Mouse (Mus musculus) embryonic facial prominence, embryonic 15.5 days (tissue): Measurements from ENCODE around the gene Cnr2. TPM values are rescaled to one million over a fixed set of nuclear protein-coding genes. Genes with fewer than 3 reads are reported as not detected.

Source experiments
- ATAC-seq: fragments of 200-750 bp; cut with Nextera tagmentation; 2 replicates; pipeline ENCODE4 v1.8.0; 2017; ENCODE audit warnings: low read depth, moderate TSS enrichment; ENCODE audit not compliant: insufficient number of reproducible peaks, low FRiP score, low TSS enrichment
- H3K27ac ChIP-seq: fragments of 300-500 bp; sonication (generic); replicated peaks from 2 replicates; pipeline ENCODE4 v1.5.1; 2015; ENCODE audit warnings: mild to moderate bottlenecking, inconsistent platforms
- H3K27me3 ChIP-seq: fragments of 300-500 bp; sonication (generic); 2 replicates; pipeline ENCODE4 v1.6.1; 2015; ENCODE audit warnings: inconsistent platforms
- H3K36me3 ChIP-seq: fragments of 300-500 bp; sonication (generic); 2 replicates; pipeline ENCODE4 v1.6.1; 2015; ENCODE audit warnings: mild to moderate bottlenecking, inconsistent platforms
- H3K4me1 ChIP-seq: fragments of 300-500 bp; sonication (generic); 2 replicates; pipeline ENCODE4 v1.6.1; 2015; ENCODE audit warnings: inconsistent platforms
- H3K4me2 ChIP-seq: fragments of 300-500 bp; sonication (generic); replicated peaks from 2 replicates; pipeline ENCODE4 v1.6.1; 2015; ENCODE audit warnings: mild to moderate bottlenecking, inconsistent platforms
- H3K4me3 ChIP-seq: fragments of 300-500 bp; sonication (generic); replicated peaks from 2 replicates; pipeline ENCODE4 v1.5.1; 2015; ENCODE audit warnings: mild to moderate bottlenecking, inconsistent platforms
- H3K9ac ChIP-seq: fragments of 300-500 bp; sonication (generic); 2 replicates; pipeline ENCODE4 v1.6.1; 2015; ENCODE audit warnings: inconsistent platforms
- H3K9me3 ChIP-seq: fragments of 300-500 bp; sonication (generic); replicated peaks from 2 replicates; pipeline ENCODE4 v1.6.1; 2016; ENCODE audit warnings: inconsistent platforms
- whole genome bisulfite sequencing: fragments of 180-500 bp; shearing (Covaris S2); methylation state at CpG from one replicate; pipeline ENCODE4 v1.1.7; 2015; 5-methylcytosine and 5-hydroxymethylcytosine counted together
- polyA plus RNA-seq: library from polyadenylated mRNA; unstranded; fragments of >200 nt; fragmentation: Nextera tagmentation; extraction: Ambion mirVana; gene quantifications from 2 replicates; pipeline ENCODE4 v1.2.1, GENCODE M21; 2015

The Cnr2 gene
- polyA plus RNA-seq, 1 experiment from 2014 or later = 0.85 TPM

DNA sequence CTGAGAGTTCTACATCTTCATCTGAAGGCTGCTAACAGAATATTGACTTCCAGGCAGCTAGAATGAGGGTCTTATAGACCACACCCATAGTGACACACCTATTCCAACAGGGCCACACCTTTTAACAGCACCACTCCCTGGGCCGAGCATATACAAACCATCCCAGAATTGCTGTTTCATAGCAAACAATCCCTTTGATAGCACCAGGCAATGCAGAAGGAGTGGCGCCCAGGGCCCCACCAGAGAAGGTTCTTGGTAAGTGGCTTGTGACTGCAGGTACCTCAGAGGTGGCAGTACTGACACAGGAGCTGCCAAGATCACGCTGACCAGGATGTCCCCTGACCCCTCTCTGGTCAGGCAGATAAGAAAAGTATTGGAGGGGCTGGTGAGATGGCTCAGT lies 58.0 kb downstream of the Cnr2 start:
- Histone ChIP-seq H3K27me3 (no peaks in the 10 kb centered on the region), H3K4me3 (no peak overlapping the region), H3K36me3 (peaks cover 57% of the 10 kb centered on the region), H3K4me1 (peaks cover 5% of the 10 kb centered on the region), H3K9ac (no peak overlapping the region), H3K9me3 (0 out of 2 replicates have a peak, but pooled peaks cover 4% of the 10 kb centered on the region), H3K4me2 (no peak overlapping the region), H3K27ac (no peak overlapping the region)
- WGBS = 82% methylated on average over 3 of the region's 3 CpGs
- ATAC-seq = no peak

DNA sequence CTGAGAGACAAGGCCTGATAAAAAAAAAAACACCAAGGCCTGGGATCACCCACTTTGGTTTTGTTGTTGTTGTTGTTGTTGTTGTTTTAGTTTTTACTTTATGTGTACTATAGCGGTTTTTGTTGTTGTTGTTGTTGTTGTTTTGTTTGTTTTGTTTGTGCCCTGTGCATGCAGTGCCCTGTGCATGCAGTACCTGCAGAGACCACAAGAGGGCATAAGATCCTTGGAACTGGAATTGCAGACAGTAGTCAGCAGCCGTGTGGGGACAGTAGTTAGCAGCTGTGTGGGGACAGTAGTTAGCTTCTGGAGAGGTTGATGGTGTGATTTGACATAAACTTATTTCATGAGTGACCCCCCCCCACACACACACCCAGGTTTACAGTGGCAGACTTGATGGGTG lies 59.0 kb downstream of the Cnr2 start:
- H3K27me3 ChIP-seq = no peaks in the 10 kb centered on the region
- no peak overlapping the region for H3K4me3 ChIP-seq
- peaks cover 63% of the 10 kb centered on the region for H3K36me3 ChIP-seq
- 11% methylated on average over 2 of the region's 2 CpGs for WGBS
- no peak overlapping the region for H3K9ac ChIP-seq
- H3K4me1 ChIP-seq = no peaks in the 10 kb centered on the region
- no peak overlapping the region for H3K27ac ChIP-seq
- ATAC-seq = no peak
- 0 out of 2 replicates have a peak, but pooled peaks cover 4% of the 10 kb centered on the region for H3K9me3 ChIP-seq
- no peak overlapping the region for H3K4me2 ChIP-seq

DNA sequence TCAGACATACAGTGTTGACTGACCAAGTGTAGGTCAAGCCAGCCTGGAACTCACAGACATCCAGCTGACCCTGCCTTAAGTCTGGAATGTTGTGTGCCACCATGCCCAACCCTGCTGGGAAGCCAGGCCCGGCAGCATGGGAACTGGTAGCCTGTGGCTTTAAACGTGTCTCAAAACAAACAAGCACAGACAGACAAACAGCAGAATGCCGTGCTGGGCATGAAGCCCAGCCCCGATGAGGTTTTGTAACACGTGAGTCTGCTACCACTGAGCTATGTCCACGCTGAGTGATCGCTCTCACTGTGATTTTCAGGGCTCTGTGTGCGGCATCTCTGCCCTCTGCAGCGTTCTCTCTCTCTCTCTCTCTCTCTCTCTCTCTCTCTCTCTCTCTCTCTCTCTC lies 60.7 kb downstream of the Cnr2 start:
- no peak for ATAC-seq
- WGBS = 89% methylated on average over 9 of the region's 9 CpGs
- Histone ChIP-seq H3K4me2 (no peak overlapping the region), H3K4me3 (no peak overlapping the region), H3K9me3 (0 out of 2 replicates have a peak, but pooled peaks cover 3% of the 10 kb centered on the region), H3K27ac (no peak overlapping the region), H3K36me3 (peaks cover 79% of the 10 kb centered on the region), H3K9ac (no peak overlapping the region), H3K27me3 (no peaks in the 10 kb centered on the region), H3K4me1 (no peaks in the 10 kb centered on the region)

DNA sequence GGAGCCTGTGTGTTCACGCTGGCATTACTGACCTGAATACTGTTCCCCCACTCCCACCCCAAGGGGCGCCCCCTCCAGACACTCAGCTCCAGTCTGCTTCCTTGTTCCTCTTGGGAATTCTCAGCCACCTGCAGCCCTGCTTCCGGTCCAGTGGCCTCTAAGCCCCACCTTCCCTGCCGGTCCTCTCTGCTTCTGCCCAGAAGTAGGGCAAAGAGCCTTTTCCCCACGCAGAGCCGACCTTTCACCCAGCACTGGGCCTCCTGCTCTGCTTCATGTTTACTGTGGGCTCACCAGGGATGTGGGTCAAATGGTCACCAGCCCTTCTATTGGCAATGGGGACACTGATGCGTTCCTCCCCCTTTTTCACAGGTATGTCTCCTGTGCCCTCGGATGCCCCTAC lies 63.2 kb downstream of the Cnr2 start:
- H3K4me2 ChIP-seq = no peak overlapping the region
- H3K36me3 ChIP-seq = peaks cover 72% of the 10 kb centered on the region
- H3K4me3 ChIP-seq = no peak overlapping the region
- WGBS = 62% methylated on average over 8 of the region's 8 CpGs
- H3K4me1 ChIP-seq = peaks cover 7% of the 10 kb centered on the region
- no peak overlapping the region for H3K9ac ChIP-seq
- no peak for ATAC-seq
- no peaks in the 10 kb centered on the region for H3K27me3 ChIP-seq
- no peak overlapping the region for H3K27ac ChIP-seq
- H3K9me3 ChIP-seq = no peaks in the 10 kb centered on the region

DNA sequence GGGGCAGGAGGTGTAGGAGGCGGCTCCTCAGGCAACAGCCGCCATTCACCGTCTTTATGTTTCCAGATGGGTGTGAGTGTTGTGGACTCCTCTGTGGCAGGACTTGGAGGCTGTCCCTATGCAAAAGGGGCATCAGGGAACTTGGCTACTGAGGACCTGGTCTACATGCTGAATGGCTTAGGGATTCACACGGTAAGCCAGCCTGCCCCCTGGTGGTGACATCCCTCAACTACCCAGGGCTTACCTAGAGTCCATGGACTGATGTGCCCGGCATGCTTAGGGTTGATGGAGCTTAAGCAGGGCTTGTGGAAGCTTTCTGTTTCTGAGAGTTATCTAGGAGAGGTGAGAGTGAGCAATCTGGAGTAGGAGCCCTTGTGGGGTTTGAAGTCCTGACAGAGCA lies 65.5 kb downstream of the Cnr2 start:
- 28% methylated on average over 5 of the region's 5 CpGs for WGBS
- no peaks in the 10 kb centered on the region for H3K9me3 ChIP-seq
- peaks cover 60% of the 10 kb centered on the region for H3K36me3 ChIP-seq
- peaks cover 17% of the 10 kb centered on the region for H3K4me1 ChIP-seq
- no peak overlapping the region for H3K27ac ChIP-seq
- no peaks in the 10 kb centered on the region for H3K27me3 ChIP-seq
- no peak overlapping the region for H3K4me2 ChIP-seq
- no peak overlapping the region for H3K4me3 ChIP-seq
- no peak overlapping the region for H3K9ac ChIP-seq
- no peak for ATAC-seq

DNA sequence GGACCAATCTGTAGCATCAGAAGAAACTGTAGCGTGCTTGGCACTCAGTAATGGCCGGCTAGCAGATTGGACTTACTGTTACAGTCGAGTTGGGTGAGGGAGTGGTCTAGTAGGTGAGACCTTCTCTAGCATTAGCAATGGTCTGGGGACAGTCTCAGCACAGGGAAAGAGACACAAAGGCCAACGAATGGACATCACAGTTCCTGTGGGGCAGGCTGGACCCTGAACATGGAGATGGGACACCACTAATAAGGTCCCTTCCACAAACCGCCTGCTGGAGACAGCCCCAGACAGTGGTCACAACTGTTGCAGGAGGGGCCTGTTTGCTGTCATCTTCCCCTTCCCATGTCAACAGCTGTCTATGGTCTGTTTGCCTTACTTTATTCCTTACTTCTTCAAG lies 66.5 kb downstream of the Cnr2 start:
- ATAC-seq = no peak
- WGBS = 89% methylated on average over 5 of the region's 5 CpGs
- H3K9me3 ChIP-seq = no peaks in the 10 kb centered on the region
- H3K4me1 ChIP-seq = peaks cover 17% of the 10 kb centered on the region
- no peak overlapping the region for H3K4me2 ChIP-seq
- H3K4me3 ChIP-seq = no peak overlapping the region
- H3K9ac ChIP-seq = no peak overlapping the region
- H3K36me3 ChIP-seq = peaks cover 63% of the 10 kb centered on the region
- H3K27ac ChIP-seq = no peak overlapping the region
- H3K27me3 ChIP-seq = no peaks in the 10 kb centered on the region

DNA sequence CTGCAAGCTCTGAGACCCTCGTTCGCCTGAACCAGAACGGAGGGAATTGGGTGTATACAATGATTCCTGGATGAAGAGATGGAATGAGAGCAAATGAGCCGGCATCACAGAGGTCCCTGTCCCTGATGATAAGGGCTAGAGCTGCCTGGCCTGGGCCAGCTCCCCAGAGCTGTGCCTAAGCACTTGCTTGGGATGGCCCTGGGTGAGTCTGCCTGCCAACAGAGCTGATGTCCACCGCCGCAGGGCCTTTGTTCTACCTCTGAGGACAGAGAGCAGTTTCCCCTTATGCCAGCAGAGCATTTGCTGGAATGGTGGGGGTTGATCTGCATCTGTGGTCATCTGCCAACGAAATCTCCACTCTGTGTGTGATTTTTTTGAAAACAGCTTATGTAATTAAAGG lies 67.0 kb downstream of the Cnr2 start:
- H3K9ac ChIP-seq = no peak overlapping the region
- 0 out of 2 replicates have a peak overlapping the region, but pooled peaks have one; percentile 28 for H3K27ac ChIP-seq
- no peak overlapping the region for H3K4me3 ChIP-seq
- ATAC-seq = no peak
- peaks cover 66% of the 10 kb centered on the region for H3K36me3 ChIP-seq
- H3K27me3 ChIP-seq = no peaks in the 10 kb centered on the region
- H3K4me1 ChIP-seq = peaks cover 17% of the 10 kb centered on the region
- WGBS = 80% methylated on average over 7 of the region's 7 CpGs
- no peaks in the 10 kb centered on the region for H3K9me3 ChIP-seq
- H3K4me2 ChIP-seq = no peak overlapping the region

DNA sequence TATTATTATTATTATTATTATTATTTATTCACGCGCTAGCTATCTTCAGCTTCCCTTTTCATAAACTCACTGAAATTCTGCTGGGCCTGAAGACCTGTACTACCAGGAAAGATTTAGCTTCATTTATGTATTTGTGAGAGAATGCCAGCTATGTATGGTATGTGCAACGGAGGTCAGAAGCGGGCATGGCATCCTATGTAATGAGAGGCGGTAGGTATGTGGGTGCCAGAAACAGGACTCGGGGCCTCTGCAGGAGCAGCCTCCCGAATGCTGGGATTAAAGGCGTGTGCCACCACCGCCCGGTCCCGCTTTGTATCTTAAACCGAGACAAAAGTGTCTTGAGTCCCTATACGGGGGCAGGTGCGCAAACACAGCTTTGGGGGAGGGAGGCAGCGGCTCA lies 67.8 kb downstream of the Cnr2 start:
- 6% methylated on average over 15 of the region's 15 CpGs for WGBS
- peak overlapping the region; percentile 93 for H3K4me2 ChIP-seq
- no peaks in the 10 kb centered on the region for H3K27me3 ChIP-seq
- peaks cover 17% of the 10 kb centered on the region for H3K4me1 ChIP-seq
- peak overlapping the region; percentile 93 for H3K27ac ChIP-seq
- peak overlapping the region; percentile 79 for H3K4me3 ChIP-seq
- ATAC-seq = no peak
- peaks cover 66% of the 10 kb centered on the region for H3K36me3 ChIP-seq
- peak overlapping the region; percentile 47 for H3K9ac ChIP-seq
- no peaks in the 10 kb centered on the region for H3K9me3 ChIP-seq

DNA sequence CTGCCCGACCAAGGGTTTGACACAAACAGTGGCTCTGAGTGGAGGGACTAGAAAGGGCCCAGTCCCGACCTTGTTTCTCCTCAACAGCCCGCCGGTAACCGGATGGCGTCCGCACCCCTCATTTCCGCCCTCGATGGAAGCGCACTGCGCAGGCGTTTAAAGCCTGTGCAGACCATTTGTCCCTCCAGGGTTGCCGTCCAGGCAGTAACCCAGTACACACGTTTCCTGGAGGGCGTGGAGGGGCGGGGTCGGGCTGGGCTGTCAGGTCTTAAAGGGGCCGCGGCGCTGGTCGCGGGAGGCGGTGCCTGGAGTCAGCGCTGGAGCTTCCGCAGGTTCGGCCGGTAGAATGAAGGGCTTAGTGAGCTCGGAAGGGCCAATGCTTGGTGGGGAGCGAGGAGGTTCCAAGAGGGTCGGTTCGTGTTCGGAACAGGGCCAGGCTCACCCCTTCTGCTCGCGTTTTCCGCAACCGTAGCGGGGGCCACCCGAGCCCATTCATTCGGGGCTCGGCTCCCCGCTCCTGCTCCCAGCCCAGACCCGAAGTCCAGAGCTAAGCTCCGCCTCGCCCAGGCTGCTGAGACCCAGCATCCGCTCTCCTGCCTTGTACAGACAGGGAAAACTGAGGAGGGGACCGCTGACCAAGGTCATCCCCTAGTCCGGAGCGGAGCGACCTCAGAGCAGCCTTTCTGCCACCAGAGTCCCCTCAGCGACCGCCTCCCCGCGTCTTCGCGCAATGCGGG lies 68.4 kb downstream of the Cnr2 start, which contains the start of gene Gale:
Gene Gale, plus strand, starts transcription at position 271 of the 737 bp plus-strand sequence.
- H3K9ac ChIP-seq = peak within 1 kb of the TSS; percentile 74
- under 1% methylated on average over 56 of the region's 56 CpGs for whole genome bisulfite sequencing
- H3K36me3 ChIP-seq = peaks cover 66% of the 10 kb centered on the region
- ATAC-seq = peak; percentile 93
- no peaks in the 10 kb centered on the region for H3K27me3 ChIP-seq
- H3K4me2 ChIP-seq = peak within 1 kb of the TSS; percentile 93
- peak within 1 kb of the TSS; percentile 79 for H3K4me3 ChIP-seq
- H3K9me3 ChIP-seq = no peaks in the 10 kb centered on the region
- H3K4me1 ChIP-seq = peaks cover 21% of the 10 kb centered on the region
- peak within 1 kb of the TSS; percentile 93 for H3K27ac ChIP-seq

DNA sequence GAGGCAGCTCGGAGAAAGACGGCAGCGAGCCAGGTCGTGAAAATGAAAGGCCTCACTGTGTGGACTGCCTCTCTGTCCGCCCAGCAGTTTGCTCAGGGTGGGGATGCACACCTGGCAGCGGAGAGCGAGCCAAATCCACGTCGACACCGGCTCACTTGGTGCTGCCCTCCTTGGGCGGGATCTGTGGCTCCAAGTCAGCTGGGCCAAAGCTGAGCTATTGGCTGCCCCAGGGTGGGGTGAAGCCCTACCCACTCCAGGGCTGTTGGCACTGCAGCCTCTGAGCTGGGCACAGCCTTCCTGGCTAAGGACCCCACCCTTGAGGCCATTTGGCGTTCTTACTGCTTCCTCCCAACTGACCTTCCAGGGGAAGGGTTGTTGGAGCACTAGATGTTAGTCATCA lies 69.2 kb downstream of the Cnr2 start:
- H3K36me3 ChIP-seq = peaks cover 66% of the 10 kb centered on the region
- no peaks in the 10 kb centered on the region for H3K9me3 ChIP-seq
- no peaks in the 10 kb centered on the region for H3K27me3 ChIP-seq
- H3K27ac ChIP-seq = peak overlapping the region; percentile 84
- H3K9ac ChIP-seq = peak overlapping the region; percentile 74
- WGBS = 4% methylated on average over 12 of the region's 12 CpGs
- peak; percentile 36; the same call in 1 of the 2 replicates for ATAC-seq
- H3K4me1 ChIP-seq = peaks cover 21% of the 10 kb centered on the region
- peak overlapping the region; percentile 93 for H3K4me2 ChIP-seq
- peak overlapping the region; percentile 79 for H3K4me3 ChIP-seq

DNA sequence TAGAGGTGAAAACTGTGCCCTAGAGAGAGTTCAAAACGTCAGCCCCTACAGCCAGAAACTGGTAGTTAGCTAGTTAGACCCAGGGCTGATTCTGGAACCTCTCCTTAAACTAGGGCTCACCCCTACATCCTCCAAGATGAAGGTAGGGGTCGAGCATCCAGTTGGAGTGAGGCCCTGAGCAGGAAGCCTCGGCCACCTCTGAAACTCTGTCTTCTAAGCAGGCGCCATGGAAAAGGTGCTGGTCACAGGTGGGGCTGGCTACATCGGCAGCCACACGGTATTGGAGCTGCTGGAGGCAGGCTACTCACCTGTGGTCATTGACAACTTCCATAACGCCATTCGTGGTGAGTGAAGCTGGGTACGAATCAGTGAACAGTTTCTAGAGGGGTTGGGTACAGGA lies 69.9 kb downstream of the Cnr2 start:
- ATAC-seq = no peak
- Histone ChIP-seq H3K4me2 (0 out of 2 replicates have a peak overlapping the region, but pooled peaks have one; percentile 93), H3K36me3 (peaks cover 66% of the 10 kb centered on the region), H3K4me1 (peaks cover 21% of the 10 kb centered on the region), H3K27ac (no peak overlapping the region), H3K9me3 (no peaks in the 10 kb centered on the region), H3K9ac (no peak overlapping the region), H3K4me3 (0 out of 2 replicates have a peak overlapping the region, but pooled peaks have one; percentile 79), H3K27me3 (no peaks in the 10 kb centered on the region)
- 85% methylated on average over 9 of the region's 9 CpGs for WGBS

DNA sequence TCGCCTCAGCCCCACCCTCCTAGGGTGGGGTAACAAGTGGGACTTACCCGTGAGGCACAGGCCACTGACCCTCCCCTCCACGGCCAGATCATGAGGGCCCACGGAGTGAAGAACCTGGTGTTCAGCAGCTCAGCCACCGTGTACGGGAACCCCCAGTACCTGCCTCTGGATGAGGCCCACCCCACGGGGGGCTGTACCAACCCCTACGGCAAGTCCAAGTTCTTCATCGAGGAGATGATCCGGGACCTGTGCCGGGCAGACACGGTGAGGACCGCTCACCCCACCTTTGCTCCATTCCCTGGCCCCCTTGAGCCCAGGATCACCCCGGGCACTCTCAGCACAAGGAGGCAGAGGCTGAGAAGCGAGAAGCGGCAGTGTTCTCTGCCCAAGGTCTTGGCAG lies 71.1 kb downstream of the Cnr2 start:
- Histone ChIP-seq H3K27me3 (no peaks in the 10 kb centered on the region), H3K9me3 (no peaks in the 10 kb centered on the region), H3K4me1 (peaks cover 30% of the 10 kb centered on the region), H3K27ac (no peak overlapping the region), H3K4me2 (no peak overlapping the region), H3K36me3 (peaks cover 56% of the 10 kb centered on the region), H3K9ac (no peak overlapping the region), H3K4me3 (no peak overlapping the region)
- no peak for ATAC-seq
- 89% methylated on average over 16 of the region's 16 CpGs for WGBS
